Mouse (Mus musculus) neural tube, embryonic 12.5 days (tissue): ENCODE data around the gene Mfsd6. TPM values are rescaled to one million over a fixed set of nuclear protein-coding genes. Genes with fewer than 3 reads are reported as not detected.

Experiments
- ATAC-seq: fragments of 200-750 bp; cut with Nextera tagmentation; 2 replicates; pipeline ENCODE4 v1.8.0; 2017; ENCODE audit warnings: low read depth, mild to moderate bottlenecking, moderate TSS enrichment, moderate library complexity; ENCODE audit not compliant: low FRiP score
- H3K27ac ChIP-seq: fragments of 300-500 bp; sonication (generic); 2 replicates; pipeline ENCODE4 v1.5.1; 2016
- H3K27me3 ChIP-seq: fragments of 300-500 bp; sonication (generic); replicated peaks from 2 replicates; pipeline ENCODE4 v1.6.1; 2016; ENCODE audit warnings: mild to moderate bottlenecking
- H3K36me3 ChIP-seq: fragments of 300-500 bp; sonication (generic); 2 replicates; pipeline ENCODE4 v1.6.1; 2016; ENCODE audit warnings: mild to moderate bottlenecking
- H3K4me1 ChIP-seq: fragments of 300-500 bp; sonication (generic); 2 replicates; pipeline ENCODE4 v1.6.1; 2016
- H3K4me2 ChIP-seq: fragments of 300-500 bp; sonication (generic); replicated peaks from 2 replicates; pipeline ENCODE4 v1.6.1; 2016; ENCODE audit warnings: mild to moderate bottlenecking
- H3K4me3 ChIP-seq: fragments of 300-500 bp; sonication (generic); 2 replicates; pipeline ENCODE4 v1.5.1; 2016
- H3K9ac ChIP-seq: fragments of 300-500 bp; sonication (generic); 2 replicates; pipeline ENCODE4 v1.6.1; 2016; ENCODE audit warnings: mild to moderate bottlenecking
- H3K9me3 ChIP-seq: fragments of 300-500 bp; sonication (generic); 2 replicates; pipeline ENCODE4 v1.6.1; 2016; ENCODE audit warnings: mild to moderate bottlenecking
- WGBS: fragments of 180-500 bp; shearing (Covaris S2); methylation state at CpG from one replicate; pipeline ENCODE4 v1.1.7; 2016; 5-methylcytosine and 5-hydroxymethylcytosine counted together
- polyA plus RNA-seq: library from polyadenylated mRNA; unstranded; fragments of >200 nt; fragmentation: Nextera tagmentation; extraction: Ambion mirVana; gene quantifications from 2 replicates; pipeline ENCODE4 v1.2.1, GENCODE M21; 2016

Gene Mfsd6
- polyA plus RNA-seq = 6.7 and 8.0 TPM in 2 replicates

DNA sequence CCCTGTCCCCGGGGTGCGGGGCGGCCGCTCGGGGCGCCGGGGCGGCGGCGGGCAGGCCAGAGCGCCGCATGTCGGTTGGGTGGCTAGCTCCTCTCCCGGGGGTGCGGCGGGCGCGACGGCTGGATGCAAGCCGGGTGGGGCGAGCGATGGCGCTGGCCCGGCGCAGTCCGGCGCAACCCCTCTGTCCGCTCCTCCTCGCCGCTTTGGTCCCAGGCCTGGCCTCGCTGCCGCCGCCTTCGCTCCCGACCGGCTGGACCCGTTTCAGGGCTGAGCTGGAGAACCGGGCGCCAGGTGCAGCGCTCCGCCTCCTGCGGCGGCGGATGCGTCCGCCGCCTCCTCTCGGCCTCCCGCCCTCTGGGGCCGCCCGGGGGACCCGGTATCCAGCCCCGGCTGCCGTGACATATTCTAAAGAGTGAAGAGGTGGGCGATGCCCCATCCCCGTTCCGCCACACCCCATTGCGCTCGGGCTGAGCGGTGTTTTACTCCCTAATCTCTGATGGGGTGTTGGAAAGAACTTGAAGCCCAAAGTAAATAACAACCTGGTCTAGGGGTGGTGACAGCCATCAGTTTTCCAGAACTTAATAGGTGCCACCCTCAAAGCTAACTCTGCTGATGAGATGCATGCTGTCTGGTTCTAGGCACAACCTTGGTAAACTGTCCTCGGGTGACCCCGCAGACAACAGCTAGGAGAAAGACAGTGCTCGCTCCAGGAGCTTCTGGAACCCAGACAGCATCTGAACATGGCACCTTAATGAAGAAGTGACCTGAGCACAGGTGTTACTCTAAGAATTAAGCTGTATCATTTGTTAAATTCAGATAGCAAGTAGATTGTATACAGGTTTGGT, at the start of gene Mfsd6:
Gene Mfsd6, minus strand, starts transcription at position 407 of the 845 bp plus-strand sequence.
- Histone ChIP-seq H3K4me1 (no peaks in the 10 kb centered on the region), H3K36me3 (no peaks in the 10 kb centered on the region), H3K27ac (peak within 1 kb of the TSS; percentile 82), H3K27me3 (no peaks in the 10 kb centered on the region), H3K4me3 (peak within 1 kb of the TSS; percentile 85), H3K4me2 (peak within 1 kb of the TSS; percentile 86), H3K9ac (peak within 1 kb of the TSS; percentile 94), H3K9me3 (no peaks in the 10 kb centered on the region)
- peak; percentile 26 for ATAC-seq
- WGBS = 1% methylated on average over 62 of the region's 63 CpGs

DNA sequence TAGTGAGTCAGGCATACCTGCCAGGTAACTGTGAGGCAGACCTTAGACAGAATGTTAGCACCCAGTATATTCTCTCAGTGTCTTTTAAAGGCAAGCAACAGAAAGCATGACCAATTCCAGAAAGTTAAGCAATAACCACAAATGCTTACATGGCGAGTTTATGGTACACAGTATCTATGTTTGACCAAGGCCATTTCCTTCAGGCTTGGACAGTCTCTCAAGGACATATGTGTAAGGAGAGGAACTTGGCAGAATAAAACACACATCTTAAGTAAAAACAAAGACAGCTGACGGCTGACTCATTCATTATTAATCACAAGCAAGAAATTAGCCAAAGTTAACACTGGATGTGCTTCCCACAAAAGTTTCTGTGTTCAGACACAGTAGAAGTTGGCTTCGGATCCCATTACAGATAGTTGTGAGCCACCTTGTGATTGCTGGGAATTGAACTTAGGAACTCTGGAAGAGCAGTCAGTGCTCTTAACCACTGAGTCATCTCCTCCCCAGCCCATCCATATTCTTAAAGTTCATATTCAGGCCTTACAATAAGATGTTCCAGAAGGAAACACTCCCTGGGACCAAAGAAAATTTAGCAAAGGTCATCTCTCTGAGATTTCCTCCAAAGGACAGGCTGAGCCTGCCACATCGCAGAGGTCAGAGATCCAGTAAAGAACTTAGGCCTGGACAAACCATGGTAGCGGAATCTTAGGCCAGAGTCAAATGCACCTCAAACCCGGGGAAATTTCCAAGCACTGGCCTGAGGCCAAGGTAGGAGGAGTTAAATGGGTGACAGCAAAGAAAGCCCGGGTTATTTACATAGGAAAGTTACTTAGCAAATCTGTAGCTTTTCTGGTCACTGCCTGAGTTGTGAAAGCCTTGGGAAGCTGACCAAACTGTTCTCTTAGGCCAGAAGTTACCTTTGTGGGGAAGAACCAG, 38.2 kb upstream of the Mfsd6 start:
- Histone ChIP-seq H3K27me3 (no peaks in the 10 kb centered on the region), H3K9me3 (no peaks in the 10 kb centered on the region), H3K36me3 (no peaks in the 10 kb centered on the region), H3K4me2 (no peak overlapping the region), H3K9ac (no peak overlapping the region), H3K27ac (no peak overlapping the region), H3K4me3 (no peak overlapping the region), H3K4me1 (no peaks in the 10 kb centered on the region)
- no peak for ATAC-seq
- 77% methylated on average over 7 of the region's 7 CpGs for WGBS

DNA sequence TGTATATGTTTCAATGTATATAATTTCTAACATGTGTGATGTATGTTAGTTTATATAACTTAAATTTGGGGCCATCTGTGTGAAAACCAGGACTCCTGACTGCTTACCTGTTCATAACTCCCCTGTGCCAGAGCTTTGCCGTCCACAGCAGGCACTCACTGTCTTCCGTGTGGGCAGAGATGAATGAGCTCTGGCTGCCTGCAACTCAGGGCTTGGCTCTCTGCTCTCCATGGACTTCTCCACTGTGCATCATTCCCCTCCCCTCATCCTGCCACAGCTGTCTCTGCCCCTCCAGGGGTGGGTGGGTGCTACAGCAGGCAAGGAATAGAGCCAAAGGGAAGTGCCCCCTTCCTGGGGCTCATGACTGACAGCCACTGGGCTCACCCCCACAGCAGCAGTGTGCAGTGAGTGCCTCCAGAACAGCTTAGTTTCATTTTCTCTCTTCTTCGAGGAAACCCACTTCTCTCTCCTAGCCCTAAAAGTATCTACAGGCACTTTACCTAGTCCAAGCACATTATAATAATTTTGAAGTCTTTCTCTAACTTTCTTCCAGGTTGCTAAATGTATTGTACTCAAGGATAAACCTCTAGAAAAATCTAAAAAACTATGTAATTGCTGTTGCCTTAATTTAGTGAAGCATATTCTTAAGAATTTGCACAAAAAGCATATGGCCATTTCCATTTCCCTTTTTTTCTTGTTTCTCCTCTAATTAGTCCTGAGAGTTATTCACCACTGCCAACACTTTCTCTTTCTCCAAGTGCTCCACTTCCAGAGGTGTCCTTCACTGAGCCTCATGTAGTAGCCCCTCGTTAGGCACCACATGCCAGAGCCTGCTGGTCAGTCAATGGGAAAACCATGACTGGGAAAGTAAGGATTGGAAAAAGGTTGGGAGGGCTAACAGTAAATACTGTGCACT, 36.9 kb upstream of the Mfsd6 start:
- Histone ChIP-seq H3K4me1 (no peaks in the 10 kb centered on the region), H3K36me3 (no peaks in the 10 kb centered on the region), H3K27me3 (no peaks in the 10 kb centered on the region), H3K4me2 (no peak overlapping the region), H3K9me3 (no peaks in the 10 kb centered on the region), H3K4me3 (no peak overlapping the region), H3K9ac (no peak overlapping the region), H3K27ac (no peak overlapping the region)
- ATAC-seq = no peak
- whole genome bisulfite sequencing = 69% methylated on average over 4 of the region's 4 CpGs

DNA sequence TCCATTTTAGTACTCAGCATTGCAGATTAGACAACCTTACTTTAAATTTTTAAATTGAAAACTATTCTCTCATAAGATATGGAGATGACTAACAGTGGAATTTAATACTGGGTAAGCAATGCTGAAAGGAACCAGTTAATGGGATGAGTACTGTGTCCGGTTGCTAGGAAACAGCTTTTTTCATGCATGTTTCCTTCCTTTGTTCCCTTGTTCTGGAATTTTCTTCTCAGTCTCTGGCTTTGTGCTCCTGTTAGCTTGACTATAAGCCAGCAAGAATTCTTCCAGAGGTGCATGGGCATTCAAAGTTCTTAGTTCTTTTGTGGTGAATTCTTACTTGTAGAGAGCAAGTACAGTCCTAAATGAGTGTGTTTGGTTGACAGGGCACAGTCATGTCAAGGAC, 30.9 kb upstream of the Mfsd6 start:
- WGBS = 70% methylated on average over 1 of the region's 1 CpGs
- Histone ChIP-seq H3K4me2 (no peak overlapping the region), H3K36me3 (no peaks in the 10 kb centered on the region), H3K27me3 (no peaks in the 10 kb centered on the region), H3K4me3 (no peak overlapping the region), H3K9me3 (no peaks in the 10 kb centered on the region), H3K4me1 (no peaks in the 10 kb centered on the region), H3K27ac (no peak overlapping the region), H3K9ac (no peak overlapping the region)
- ATAC-seq = no peak

DNA sequence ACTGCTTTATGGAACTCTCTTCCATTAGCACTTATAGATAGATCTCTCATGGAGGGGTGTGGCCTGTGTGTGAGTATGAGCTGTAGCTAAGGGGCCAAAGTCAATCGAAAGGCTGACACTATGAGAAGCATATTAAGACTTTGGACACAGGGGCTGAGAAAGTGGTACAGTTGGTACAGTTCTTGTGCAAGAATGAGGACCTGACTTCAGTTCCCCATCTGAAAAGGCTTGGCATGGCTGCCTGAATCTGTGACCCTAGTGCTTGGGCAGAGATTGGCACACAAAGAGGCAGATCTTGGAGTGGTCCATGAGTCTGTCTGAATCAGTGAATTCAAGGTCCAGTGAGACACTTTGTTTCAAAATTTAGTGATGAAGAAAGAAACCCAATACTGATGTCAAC, 27.1 kb upstream of the Mfsd6 start:
- H3K4me2 ChIP-seq = no peak overlapping the region
- WGBS = 92% methylated on average over 1 of the region's 1 CpGs

DNA sequence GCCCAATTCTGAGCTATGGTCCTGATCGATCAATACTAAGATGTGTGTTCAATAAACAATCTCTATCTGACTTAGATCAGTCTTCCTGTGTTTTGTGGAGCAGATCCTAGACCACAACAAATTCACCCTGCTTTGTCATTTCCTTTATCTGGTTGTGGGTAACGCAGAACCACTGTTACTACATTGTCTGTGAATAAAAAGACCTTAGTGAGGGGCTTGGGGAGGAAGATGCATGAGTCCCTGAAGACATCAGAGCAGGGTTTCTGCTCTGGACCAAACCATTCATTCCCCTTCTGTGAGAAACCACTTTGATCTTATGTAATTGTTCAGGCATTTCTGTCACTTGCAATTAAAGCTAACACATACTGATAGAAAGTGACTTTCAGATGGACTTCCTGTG, 26.6 kb upstream of the Mfsd6 start:
- ATAC-seq = no peak
- Histone ChIP-seq H3K27me3 (no peaks in the 10 kb centered on the region), H3K9me3 (no peaks in the 10 kb centered on the region), H3K36me3 (no peaks in the 10 kb centered on the region), H3K4me1 (no peaks in the 10 kb centered on the region), H3K27ac (no peak overlapping the region), H3K4me3 (no peak overlapping the region), H3K9ac (no peak overlapping the region), H3K4me2 (no peak overlapping the region)
- WGBS = 88% methylated on average over 2 of the region's 2 CpGs

More for the DNA sequence above, 27.1 kb upstream of the Mfsd6 start:
- Histone ChIP-seq H3K4me3 (no peak overlapping the region), H3K9me3 (no peaks in the 10 kb centered on the region), H3K27ac (no peak overlapping the region), H3K36me3 (no peaks in the 10 kb centered on the region), H3K4me1 (no peaks in the 10 kb centered on the region), H3K27me3 (no peaks in the 10 kb centered on the region), H3K9ac (no peak overlapping the region)
- no peak for ATAC-seq

DNA sequence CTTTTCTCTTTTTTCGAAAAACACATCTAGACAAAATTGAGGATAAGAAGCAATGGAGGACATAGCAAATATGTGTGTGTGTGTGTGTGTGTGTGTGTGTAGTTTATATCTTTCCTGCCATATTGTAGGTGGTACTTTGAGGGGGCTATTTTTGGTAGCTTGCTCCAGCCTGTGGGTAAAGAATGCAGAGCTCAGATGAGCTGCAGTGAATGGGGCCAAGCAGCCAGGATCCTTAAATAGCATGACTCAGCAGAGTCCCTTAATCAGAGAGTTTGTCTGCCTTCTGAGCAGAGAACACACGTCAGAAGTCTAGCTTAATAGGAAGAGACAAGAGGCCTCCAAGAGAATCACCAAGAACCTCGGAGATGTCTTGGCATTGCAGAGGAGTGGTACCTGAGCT, 25.4 kb upstream of the Mfsd6 start:
- Histone ChIP-seq H3K36me3 (no peaks in the 10 kb centered on the region), H3K4me2 (no peak overlapping the region), H3K4me1 (no peaks in the 10 kb centered on the region), H3K27me3 (no peaks in the 10 kb centered on the region), H3K9me3 (no peaks in the 10 kb centered on the region), H3K27ac (no peak overlapping the region), H3K9ac (no peak overlapping the region), H3K4me3 (no peak overlapping the region)
- 77% methylated on average over 3 of the region's 3 CpGs for WGBS
- no peak for ATAC-seq

DNA sequence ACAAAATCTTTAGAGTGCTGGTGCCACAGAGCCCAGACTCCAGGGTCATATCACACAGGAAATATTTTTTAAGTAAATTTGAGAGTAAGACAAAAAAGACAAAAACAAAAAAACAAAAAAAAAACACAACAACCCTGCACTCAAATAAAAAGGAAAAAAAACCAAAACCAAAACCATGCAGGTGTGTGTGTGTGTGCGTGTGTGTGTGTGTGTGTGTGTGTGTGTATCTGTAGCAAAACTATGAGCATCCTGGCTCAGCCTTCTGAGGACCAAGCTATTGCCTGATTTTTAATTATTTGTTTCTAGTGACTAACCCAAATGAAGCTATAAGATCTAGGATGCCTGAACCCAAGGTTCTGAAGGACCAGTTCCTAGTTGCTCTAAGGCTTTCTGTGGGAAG, 24.4 kb upstream of the Mfsd6 start:
- no peak overlapping the region for H3K4me2 ChIP-seq
- WGBS = 100% methylated on average over 1 of the region's 1 CpGs
- no peaks in the 10 kb centered on the region for H3K36me3 ChIP-seq
- H3K4me1 ChIP-seq = no peaks in the 10 kb centered on the region
- H3K9ac ChIP-seq = no peak overlapping the region
- no peak overlapping the region for H3K4me3 ChIP-seq
- H3K27ac ChIP-seq = no peak overlapping the region
- no peaks in the 10 kb centered on the region for H3K27me3 ChIP-seq
- no peaks in the 10 kb centered on the region for H3K9me3 ChIP-seq
- ATAC-seq = no peak

DNA sequence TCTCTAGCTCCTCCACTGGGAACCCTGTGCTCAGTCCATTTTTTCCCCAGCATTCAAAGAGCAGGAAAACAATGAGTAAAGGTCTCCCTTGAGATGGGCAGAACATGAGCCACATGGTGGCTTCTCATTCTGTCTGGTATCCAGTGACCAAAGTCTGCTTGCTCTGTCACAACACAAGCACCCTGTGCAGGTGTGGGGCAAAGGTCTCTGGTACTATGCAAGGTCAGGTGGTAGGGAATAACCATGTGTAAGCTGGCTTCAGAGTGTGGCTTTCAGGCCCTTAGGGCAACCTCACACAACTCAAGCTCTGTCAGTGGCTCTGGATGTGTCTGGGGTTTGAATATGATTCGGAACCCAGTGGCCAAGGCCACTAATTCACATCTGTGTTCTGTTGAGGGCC, 22.7 kb upstream of the Mfsd6 start:
- Histone ChIP-seq H3K4me3 (no peak overlapping the region), H3K4me2 (no peak overlapping the region), H3K27me3 (no peaks in the 10 kb centered on the region), H3K9ac (no peak overlapping the region), H3K9me3 (no peaks in the 10 kb centered on the region), H3K36me3 (no peaks in the 10 kb centered on the region), H3K4me1 (no peaks in the 10 kb centered on the region), H3K27ac (no peak overlapping the region)
- WGBS = 79% methylated on average over 1 of the region's 1 CpGs
- ATAC-seq = no peak

DNA sequence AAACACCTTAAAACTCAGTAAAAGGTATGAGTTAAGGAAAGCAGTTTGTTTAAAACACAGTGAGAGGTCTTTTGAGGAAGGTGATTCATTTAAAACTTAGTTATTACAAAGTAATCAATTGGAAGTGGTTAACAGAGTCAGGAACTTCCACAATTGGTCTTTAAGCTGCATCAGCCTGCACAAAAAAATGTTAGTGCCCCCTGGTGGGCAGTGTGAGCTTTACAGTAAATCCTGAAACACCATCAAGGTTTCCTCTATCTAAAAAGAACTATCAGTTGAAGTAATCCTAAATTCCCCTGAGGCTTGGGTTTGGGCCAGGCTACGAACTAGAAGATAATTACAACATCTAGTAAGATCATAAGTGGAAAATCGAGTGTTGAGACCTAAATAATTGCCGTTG, 21.0 kb upstream of the Mfsd6 start:
- no peaks in the 10 kb centered on the region for H3K4me1 ChIP-seq
- no peak overlapping the region for H3K4me3 ChIP-seq
- 28% methylated on average over 3 of the region's 3 CpGs for WGBS
- no peaks in the 10 kb centered on the region for H3K27me3 ChIP-seq
- no peak overlapping the region for H3K27ac ChIP-seq
- no peaks in the 10 kb centered on the region for H3K36me3 ChIP-seq
- H3K4me2 ChIP-seq = no peak overlapping the region
- ATAC-seq = no peak
- H3K9me3 ChIP-seq = no peaks in the 10 kb centered on the region
- no peak overlapping the region for H3K9ac ChIP-seq

DNA sequence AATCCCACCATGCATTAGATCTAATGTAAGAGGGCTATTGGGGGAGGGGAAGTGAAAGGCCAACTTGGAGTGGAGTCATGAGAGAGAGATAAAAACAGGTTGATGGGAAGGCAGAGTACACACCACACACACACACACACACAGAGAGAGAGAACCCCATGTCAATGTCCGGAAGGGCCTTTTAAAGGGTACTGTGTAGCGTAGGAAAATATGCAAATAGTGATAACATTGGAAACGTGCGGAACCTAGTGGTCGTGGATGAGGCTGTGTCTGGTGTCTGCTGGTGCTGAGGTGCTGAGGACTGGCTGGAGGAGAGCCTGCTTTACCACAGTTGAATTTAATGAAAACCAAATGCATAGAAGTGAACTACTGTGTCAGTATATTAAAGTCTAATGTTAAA, 15.3 kb upstream of the Mfsd6 start:
- Histone ChIP-seq H3K9ac (no peak overlapping the region), H3K4me3 (no peak overlapping the region), H3K27ac (no peak overlapping the region), H3K9me3 (no peaks in the 10 kb centered on the region), H3K27me3 (no peaks in the 10 kb centered on the region), H3K36me3 (no peaks in the 10 kb centered on the region), H3K4me2 (no peak overlapping the region), H3K4me1 (no peaks in the 10 kb centered on the region)
- ATAC-seq = no peak
- WGBS = 86% methylated on average over 5 of the region's 5 CpGs

DNA sequence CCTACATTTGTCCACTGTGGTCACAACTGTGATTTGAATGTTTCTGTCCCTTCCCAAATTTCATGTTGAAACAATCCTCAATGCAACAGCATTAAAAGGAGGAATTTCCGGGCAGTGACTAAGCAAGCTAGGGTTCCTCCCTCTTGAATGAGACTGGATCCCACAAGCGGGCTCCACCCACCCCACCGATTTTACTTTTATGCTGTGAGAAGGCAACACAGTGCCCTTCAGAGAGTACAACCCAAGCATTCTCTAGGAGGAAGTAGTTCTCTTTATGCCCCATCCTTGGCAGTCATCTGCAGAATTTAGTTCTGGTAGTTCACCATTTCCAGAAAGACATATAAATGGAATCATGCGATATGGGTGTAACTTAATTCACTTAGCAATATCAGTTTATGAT, 6.9 kb upstream of the Mfsd6 start:
- Histone ChIP-seq H3K4me2 (no peak overlapping the region), H3K4me1 (no peaks in the 10 kb centered on the region), H3K4me3 (no peak overlapping the region), H3K9ac (no peak overlapping the region), H3K36me3 (no peaks in the 10 kb centered on the region), H3K27ac (no peak overlapping the region), H3K27me3 (no peaks in the 10 kb centered on the region), H3K9me3 (no peaks in the 10 kb centered on the region)
- no peak for ATAC-seq
- 80% methylated on average over 4 of the region's 4 CpGs for WGBS
